Mouse (Mus musculus) embryonic facial prominence, embryonic 14.5 days (tissue): ENCODE results near the gene A530084C06Rik. TPM values are rescaled to one million over a fixed set of nuclear protein-coding genes. Genes with fewer than 3 reads are reported as not detected.

Source experiments
- ATAC-seq: fragments of 200-750 bp; cut with Nextera tagmentation; 2 replicates; pipeline ENCODE4 v1.8.0; 2017; ENCODE audit warnings: low read depth, moderate number of reproducible peaks, moderate TSS enrichment
- DNase-seq: peaks from one replicate; pipeline ENCODE4 v3.0.0-alpha.2; 2015; ENCODE audit warnings: low spot score
- H3K27ac ChIP-seq: fragments of 300-500 bp; sonication (generic); replicated peaks from 2 replicates; pipeline ENCODE4 v1.5.1; 2014; ENCODE audit warnings: low read depth, mild to moderate bottlenecking, low read length, moderate library complexity
- H3K27me3 ChIP-seq: fragments of 300-500 bp; sonication (generic); replicated peaks from 2 replicates; pipeline ENCODE4 v1.6.1; 2014; ENCODE audit warnings: low read length; ENCODE audit not compliant: control insufficient read depth, insufficient read depth
- H3K36me3 ChIP-seq: fragments of 300-500 bp; sonication (generic); 2 replicates; pipeline ENCODE4 v1.6.1; 2014; ENCODE audit warnings: low read length, mixed read lengths; ENCODE audit not compliant: control insufficient read depth, insufficient read depth
- H3K4me1 ChIP-seq: fragments of 300-500 bp; sonication (generic); 2 replicates; pipeline ENCODE4 v1.6.1; 2014; ENCODE audit warnings: antibody characterized with exemption, low read length; ENCODE audit not compliant: control insufficient read depth, insufficient read depth
- H3K4me2 ChIP-seq: fragments of 300-500 bp; sonication (generic); 2 replicates; pipeline ENCODE4 v1.6.1; 2014; ENCODE audit warnings: low read depth, mild to moderate bottlenecking, low read length, moderate library complexity, mixed read lengths
- H3K4me3 ChIP-seq: fragments of 300-500 bp; sonication (generic); 2 replicates; pipeline ENCODE4 v1.5.1; 2014; ENCODE audit warnings: low read depth, mild to moderate bottlenecking, low read length
- H3K9ac ChIP-seq: fragments of 300-500 bp; sonication (generic); 2 replicates; pipeline ENCODE4 v1.6.1; 2014; ENCODE audit warnings: low read depth, mild to moderate bottlenecking, low read length, moderate library complexity, mixed read lengths
- H3K9me3 ChIP-seq: fragments of 300-500 bp; sonication (generic); 2 replicates; pipeline ENCODE4 v1.6.1; 2016; ENCODE audit warnings: low read length; ENCODE audit not compliant: control insufficient read depth
- WGBS: fragments of 180-500 bp; shearing (Covaris S2); extraction: QIAGEN DNeasy Blood & Tissue Kit; methylation state at CpG from one replicate; pipeline ENCODE4 v1.1.7; 2014; 5-methylcytosine and 5-hydroxymethylcytosine counted together
- polyA plus RNA-seq: library from polyadenylated mRNA; unstranded; fragments of >200 nt; fragmentation: Nextera tagmentation; extraction: Ambion mirVana; gene quantifications from 2 replicates; pipeline ENCODE4 v1.2.1, GENCODE M21; 2014

A530084C06Rik gene
- polyA plus RNA-seq, 1 experiment from 2014 or later, result not detected

GRCm38 (mm10) chr13:31531186-31531585 lies 27.9 kb downstream of the A530084C06Rik start:
- ATAC-seq, result no peak

GRCm38 (mm10) chr13:31524976-31525375 lies 34.2 kb downstream of the A530084C06Rik start:
- Histone ChIP-seq H3K4me1 (no peaks in the 10 kb centered on the region), H3K4me3 (no peak overlapping the region), H3K4me2 (no peak overlapping the region), H3K9me3 (no peaks in the 10 kb centered on the region), H3K9ac (no peak overlapping the region), H3K27ac (no peak overlapping the region), H3K27me3 (no peaks in the 10 kb centered on the region), H3K36me3 (no peaks in the 10 kb centered on the region)
- DNase-seq (peak; percentile 22), ATAC-seq (no peak)
- 71% methylated on average over 4 of the region's 4 CpGs for WGBS

More at GRCm38 (mm10) chr13:31531186-31531585, 27.9 kb downstream of the A530084C06Rik start:
- Histone ChIP-seq H3K4me1 (no peaks in the 10 kb centered on the region), H3K36me3 (no peaks in the 10 kb centered on the region), H3K9me3 (no peaks in the 10 kb centered on the region), H3K4me3 (no peak overlapping the region), H3K9ac (no peak overlapping the region), H3K4me2 (no peak overlapping the region), H3K27ac (no peak overlapping the region), H3K27me3 (no peaks in the 10 kb centered on the region)
- DNase-seq, result no peak
- 82% methylated on average over 5 of the region's 5 CpGs for WGBS

- Histone ChIP-seq H3K4me3 (no peak overlapping the region), H3K9ac (no peak overlapping the region), H3K4me1 (no peaks in the 10 kb centered on the region), H3K27me3 (no peaks in the 10 kb centered on the region), H3K36me3 (no peaks in the 10 kb centered on the region), H3K27ac (no peak overlapping the region), H3K4me2 (no peak overlapping the region), H3K9me3 (no peaks in the 10 kb centered on the region)
- ATAC-seq (no peak), DNase-seq (peak; percentile 15)
- WGBS, result 89% methylated on average over 9 of the region's 9 CpGs
Observed at GRCm38 (mm10) chr13:31518971-31519370, 40.2 kb downstream of the A530084C06Rik start.

- H3K27me3 ChIP-seq, result no peaks in the 10 kb centered on the region
- no peaks in the 10 kb centered on the region for H3K9me3 ChIP-seq
- no peak overlapping the region for H3K4me3 ChIP-seq
- ATAC-seq (no peak), DNase-seq (peak; percentile 48)
- no peaks in the 10 kb centered on the region for H3K4me1 ChIP-seq
- H3K9ac ChIP-seq, result no peak overlapping the region
- H3K27ac ChIP-seq, result no peak overlapping the region
- WGBS, result 70% methylated on average over 10 of the region's 10 CpGs
- H3K36me3 ChIP-seq, result no peaks in the 10 kb centered on the region
- H3K4me2 ChIP-seq, result no peak overlapping the region
Observed at GRCm38 (mm10) chr13:31518411-31518886, 40.7 kb downstream of the A530084C06Rik start.

DNA sequence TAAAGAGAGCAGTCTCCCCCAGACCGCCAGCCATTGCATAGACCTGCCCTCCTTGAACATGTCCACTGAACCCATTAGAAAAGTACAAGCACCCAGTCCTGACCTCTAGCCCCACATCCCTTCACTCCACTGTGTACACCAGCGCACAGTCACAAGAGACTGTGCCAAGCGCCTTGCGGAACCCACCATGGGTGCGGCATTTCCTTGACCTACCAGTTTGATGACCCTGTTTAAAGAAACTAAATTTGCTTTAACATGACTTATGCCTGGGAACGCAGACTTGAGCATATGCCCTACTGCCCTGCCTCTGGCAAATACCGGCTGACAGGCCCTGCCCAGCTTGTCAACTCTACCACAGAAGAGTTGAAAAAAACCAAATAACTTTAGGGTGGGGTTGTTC lies 43.9 kb downstream of the A530084C06Rik start:
- H3K4me3 ChIP-seq, result no peak overlapping the region
- DNase-seq (no peak), ATAC-seq (no peak)
- H3K4me2 ChIP-seq, result no peak overlapping the region
- H3K36me3 ChIP-seq, result no peaks in the 10 kb centered on the region
- no peaks in the 10 kb centered on the region for H3K27me3 ChIP-seq
- H3K9ac ChIP-seq, result no peak overlapping the region
- H3K9me3 ChIP-seq, result no peaks in the 10 kb centered on the region
- no peaks in the 10 kb centered on the region for H3K4me1 ChIP-seq
- WGBS, result 82% methylated on average over 7 of the region's 7 CpGs
- no peak overlapping the region for H3K27ac ChIP-seq

- Histone ChIP-seq H3K36me3 (no peaks in the 10 kb centered on the region), H3K4me1 (no peaks in the 10 kb centered on the region), H3K27ac (no peak overlapping the region), H3K27me3 (no peaks in the 10 kb centered on the region), H3K4me3 (no peak overlapping the region), H3K9ac (no peak overlapping the region), H3K4me2 (no peak overlapping the region), H3K9me3 (no peaks in the 10 kb centered on the region)
- 72% methylated on average over 8 of the region's 8 CpGs for WGBS
- DNase-seq (peak; percentile 41), ATAC-seq (no peak)
Observed at GRCm38 (mm10) chr13:31506494-31507167, 52.5 kb downstream of the A530084C06Rik start.

Other genes with a start within 250 kb of the A530084C06Rik start
- 1.8 and 2.1 TPM in 2 replicates for gene Foxq1, start 3.2 kb downstream of the A530084C06Rik start, polyA plus RNA-seq
- gene Foxf2, start 66.5 kb upstream of the A530084C06Rik start, polyA plus RNA-seq, result 5.1 and 5.3 TPM in 2 replicates
- 6.7 and 7.3 TPM in 2 replicates for gene Foxc1, start 247.3 kb upstream of the A530084C06Rik start, polyA plus RNA-seq